Mouse (Mus musculus): Measurements from ENCODE around the gene Tiprl. TPM values are rescaled to one million over a fixed set of nuclear protein-coding genes. Genes with fewer than 3 reads are reported as not detected.

The Tiprl gene
- total RNA-seq, 1 experiment from 2014 or later, result 80.1 TPM

- ATAC-seq (replicated peaks; ENCODE audit: low read depth, poor library complexity, severe bottlenecking), result no peak
These were observed 31.2 kb downstream of the Tiprl start for GRCm38 (mm10) chr1:165205591-165205990.

GRCm38 (mm10) chr1:165203488-165204035 lies 33.2 kb downstream of the Tiprl start:
- 0 out of 2 replicates have a peak, but pooled peaks have one; percentile 8 for ATAC-seq (replicated peaks; ENCODE audit: low read depth, poor library complexity, severe bottlenecking)

DNA sequence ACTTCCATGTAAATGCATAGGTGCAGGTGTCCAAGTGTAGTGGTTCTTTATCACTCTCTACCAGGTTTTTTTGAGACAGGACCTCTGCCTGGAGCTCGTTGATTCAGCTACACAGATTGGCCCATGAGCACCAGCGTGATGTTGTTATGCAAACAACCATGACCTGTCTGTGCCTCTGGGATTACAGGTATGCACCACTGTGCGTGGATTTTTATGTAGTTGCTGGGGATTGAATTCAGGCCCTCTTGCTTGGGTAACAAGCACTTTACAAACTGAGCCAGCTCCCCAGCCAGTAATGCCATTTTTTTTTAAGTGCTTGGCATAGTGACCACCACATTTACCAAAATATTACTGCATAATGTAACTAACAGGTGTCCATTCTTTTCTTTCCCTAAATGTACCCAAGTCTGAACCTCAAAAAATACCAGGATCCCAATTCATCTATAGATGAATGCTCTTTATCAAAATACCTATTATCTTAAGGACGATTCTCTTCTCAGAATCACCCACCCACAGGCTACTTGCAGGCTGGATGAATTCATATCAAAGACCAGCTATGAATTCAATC lies 35.3 kb downstream of the Tiprl start:
- ATAC-seq (replicated peaks; ENCODE audit: low read depth, poor library complexity, severe bottlenecking), result no peak

- ATAC-seq (replicated peaks; ENCODE audit: low read depth, poor library complexity, severe bottlenecking), result no peak
These were observed 36.0 kb downstream of the Tiprl start for GRCm38 (mm10) chr1:165200748-165201147.

DNA sequence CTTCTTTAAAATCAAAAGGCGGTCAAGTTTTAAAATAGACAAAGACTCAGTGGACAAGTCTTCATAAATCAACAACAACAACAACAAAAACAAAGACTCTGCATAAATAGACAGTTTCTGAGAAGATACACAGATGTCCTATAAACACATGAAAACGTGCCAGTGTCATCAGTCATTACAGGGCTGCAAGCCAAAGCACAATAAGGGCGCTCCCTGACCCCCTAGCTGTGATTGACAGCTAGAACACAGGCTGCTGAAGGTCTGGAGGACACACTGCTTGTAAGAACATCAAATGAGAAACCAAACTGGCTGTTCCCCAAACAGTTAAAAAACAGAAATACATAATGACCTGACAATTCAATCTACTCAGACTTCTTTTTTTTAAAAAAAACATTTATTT lies 37.2 kb downstream of the Tiprl start:
- ATAC-seq (replicated peaks; ENCODE audit: low read depth, poor library complexity, severe bottlenecking), result no peak

DNA sequence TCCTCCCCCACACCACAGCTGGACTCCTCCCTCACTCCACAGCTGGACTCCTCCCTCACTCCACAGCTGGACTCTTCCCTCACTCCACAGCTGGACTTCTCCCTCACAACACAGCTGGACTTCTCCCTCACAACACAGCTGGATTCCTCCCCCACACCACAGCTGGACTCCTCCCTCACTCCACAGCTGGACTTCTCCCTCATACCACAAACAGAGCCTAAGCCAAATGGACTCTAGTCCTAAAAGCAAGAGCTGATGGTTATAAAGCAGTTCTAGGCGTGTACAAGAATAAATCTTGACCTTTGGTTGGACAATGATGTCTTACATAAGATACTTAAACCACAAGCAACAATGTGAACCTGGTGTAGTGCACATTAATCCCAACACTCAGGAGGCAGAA lies 37.8 kb downstream of the Tiprl start:
- no peak for ATAC-seq (replicated peaks; ENCODE audit: low read depth, poor library complexity, severe bottlenecking)

DNA sequence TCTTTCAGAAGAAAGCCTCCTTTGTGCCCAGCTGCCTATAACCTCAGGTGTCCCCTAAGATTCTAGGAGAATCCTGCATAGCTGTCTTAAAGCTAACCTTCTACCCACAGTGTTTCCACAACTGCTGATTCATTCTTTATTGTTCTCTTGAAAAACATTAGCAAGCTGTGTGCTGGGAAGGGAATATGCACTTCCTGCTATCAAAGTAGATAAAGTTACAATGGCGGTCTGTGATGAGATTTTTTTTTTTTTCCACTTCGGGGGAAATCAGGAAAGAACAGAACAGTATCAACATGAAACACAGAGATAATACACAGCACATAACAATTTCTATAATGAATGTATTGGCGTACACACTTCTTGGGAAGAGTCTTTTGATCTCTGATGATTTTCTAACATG lies 38.9 kb downstream of the Tiprl start:
- ATAC-seq (replicated peaks; ENCODE audit: low read depth, poor library complexity, severe bottlenecking), result no peak

DNA sequence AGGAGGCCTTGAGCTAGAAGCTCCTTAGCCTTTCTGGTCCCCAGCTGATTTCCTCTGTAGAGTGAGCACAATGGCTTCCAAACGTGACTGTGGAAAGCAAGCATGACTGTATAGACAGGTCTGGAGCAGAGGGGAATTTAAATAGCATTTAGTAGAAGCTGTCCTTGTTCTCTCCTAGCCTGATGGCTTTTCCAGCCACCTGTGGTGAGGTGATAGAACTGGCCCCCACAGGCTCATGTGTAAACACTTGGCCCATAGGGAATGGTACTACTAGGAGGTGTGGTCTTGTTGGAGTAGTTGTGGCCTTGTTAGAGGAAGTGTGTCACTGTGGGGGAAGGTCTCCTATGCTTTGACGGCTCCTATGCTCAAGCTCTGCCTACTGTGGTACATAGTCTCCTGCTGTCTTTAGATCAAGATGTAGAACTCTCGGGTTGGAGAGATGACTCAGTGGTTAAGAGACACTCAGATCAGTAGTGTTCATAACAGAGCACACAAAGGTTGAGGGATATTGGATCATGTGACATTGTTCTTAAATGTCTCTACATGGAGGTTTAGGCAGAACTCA lies 41.3 kb downstream of the Tiprl start:
- no peak for ATAC-seq (replicated peaks; ENCODE audit: low read depth, poor library complexity, severe bottlenecking)

DNA sequence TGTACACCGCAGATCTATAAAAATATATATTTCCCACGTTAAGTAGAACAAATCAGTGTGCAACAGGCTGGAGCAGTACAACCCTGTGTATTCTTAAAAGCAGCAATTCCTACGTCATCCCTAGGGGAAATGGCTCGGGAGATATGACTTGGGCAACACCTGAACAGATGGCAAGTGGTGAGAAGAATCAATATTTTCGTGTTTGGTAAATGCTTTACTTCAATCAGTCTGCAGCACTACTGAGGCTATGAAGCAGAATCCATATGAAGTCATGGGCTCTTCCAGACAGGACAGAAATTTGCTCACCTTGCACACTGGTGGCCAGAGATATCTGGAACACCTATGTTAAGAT lies 42.2 kb downstream of the Tiprl start:
- ATAC-seq (replicated peaks; ENCODE audit: low read depth, poor library complexity, severe bottlenecking), result no peak

- ATAC-seq (replicated peaks; ENCODE audit: low read depth, poor library complexity, severe bottlenecking), result peak; percentile 70
These were observed 42.7 kb downstream of the Tiprl start, which contains the start of gene Sft2d2 for GRCm38 (mm10) chr1:165193880-165194661. TSS of gene Sft2d2 (minus strand) at chr1:165194438.

GRCm38 (mm10) chr1:165193426-165193825 lies 43.4 kb downstream of the Tiprl start:
- peak; percentile 13; the same call in 1 of the 2 replicates for ATAC-seq (replicated peaks; ENCODE audit: low read depth, poor library complexity, severe bottlenecking)

DNA sequence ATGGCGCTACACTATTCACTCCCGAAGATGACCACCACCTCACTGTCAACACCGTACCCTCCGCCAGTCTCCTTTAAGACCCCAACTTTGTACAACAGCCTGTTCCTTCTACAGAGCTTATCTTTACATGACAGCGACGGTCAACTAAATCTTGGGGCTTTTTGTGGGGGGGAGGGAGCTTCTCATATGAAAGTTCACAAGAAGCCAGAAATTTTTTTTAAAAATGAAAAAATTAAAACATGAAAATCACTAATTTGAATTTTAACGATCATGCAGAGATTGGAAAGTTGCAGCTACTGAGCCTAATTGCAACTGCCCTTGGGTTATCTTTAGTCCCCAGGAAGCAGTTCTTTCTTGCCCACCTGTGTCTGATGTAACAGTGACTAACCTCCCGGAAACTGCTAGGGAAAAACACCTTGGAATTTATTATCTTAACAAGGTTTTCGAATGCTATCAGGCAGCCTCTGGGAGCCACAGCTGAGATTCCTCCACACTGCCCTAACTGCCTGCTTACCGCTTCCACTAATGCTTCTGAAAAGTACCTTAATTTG lies 44.0 kb downstream of the Tiprl start:
- ATAC-seq (replicated peaks; ENCODE audit: low read depth, poor library complexity, severe bottlenecking), result no peak

- peak; percentile 47 for ATAC-seq (replicated peaks; ENCODE audit: low read depth, poor library complexity, severe bottlenecking)
These were observed 44.7 kb downstream of the Tiprl start for GRCm38 (mm10) chr1:165192102-165192501.

- no peak for ATAC-seq (replicated peaks; ENCODE audit: low read depth, poor library complexity, severe bottlenecking)
These were observed 45.2 kb downstream of the Tiprl start for GRCm38 (mm10) chr1:165191611-165192010.

DNA sequence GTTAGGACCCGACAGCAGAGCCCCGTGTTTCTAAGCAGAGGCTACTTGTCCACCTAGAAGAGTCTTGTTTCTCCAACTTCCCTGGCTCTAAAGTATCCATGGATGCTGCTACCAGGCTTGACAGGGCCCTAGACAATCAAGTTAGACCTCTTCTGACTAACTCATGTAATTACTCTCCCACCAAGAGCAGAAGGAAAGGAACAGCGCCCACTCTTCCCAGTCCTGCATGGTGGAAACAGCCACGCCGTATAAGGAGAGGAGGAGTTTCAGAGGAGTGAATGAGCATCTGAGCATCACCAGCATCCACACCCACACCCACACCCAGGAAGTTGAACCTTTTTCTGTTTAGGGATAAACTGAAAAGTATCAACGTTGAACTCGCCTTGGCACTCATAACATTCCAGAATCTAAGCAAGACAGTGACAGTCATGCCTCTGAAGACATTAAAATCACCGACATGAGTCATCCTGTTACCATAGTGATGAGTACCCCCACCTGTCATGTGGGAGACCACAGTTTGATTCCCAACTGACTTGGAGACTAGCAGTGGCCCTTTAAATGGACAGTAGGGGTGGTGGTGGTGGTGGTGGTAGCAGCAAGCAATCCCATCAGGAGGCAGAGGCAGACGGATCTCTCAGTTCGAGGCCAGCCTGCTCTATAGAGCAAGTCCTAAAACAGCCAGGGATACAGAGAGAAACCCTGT lies 46.1 kb downstream of the Tiprl start:
- no peak for ATAC-seq (replicated peaks; ENCODE audit: low read depth, poor library complexity, severe bottlenecking)

- ATAC-seq (replicated peaks; ENCODE audit: low read depth, poor library complexity, severe bottlenecking), result no peak
These were observed 46.7 kb downstream of the Tiprl start for GRCm38 (mm10) chr1:165190068-165190467.

DNA sequence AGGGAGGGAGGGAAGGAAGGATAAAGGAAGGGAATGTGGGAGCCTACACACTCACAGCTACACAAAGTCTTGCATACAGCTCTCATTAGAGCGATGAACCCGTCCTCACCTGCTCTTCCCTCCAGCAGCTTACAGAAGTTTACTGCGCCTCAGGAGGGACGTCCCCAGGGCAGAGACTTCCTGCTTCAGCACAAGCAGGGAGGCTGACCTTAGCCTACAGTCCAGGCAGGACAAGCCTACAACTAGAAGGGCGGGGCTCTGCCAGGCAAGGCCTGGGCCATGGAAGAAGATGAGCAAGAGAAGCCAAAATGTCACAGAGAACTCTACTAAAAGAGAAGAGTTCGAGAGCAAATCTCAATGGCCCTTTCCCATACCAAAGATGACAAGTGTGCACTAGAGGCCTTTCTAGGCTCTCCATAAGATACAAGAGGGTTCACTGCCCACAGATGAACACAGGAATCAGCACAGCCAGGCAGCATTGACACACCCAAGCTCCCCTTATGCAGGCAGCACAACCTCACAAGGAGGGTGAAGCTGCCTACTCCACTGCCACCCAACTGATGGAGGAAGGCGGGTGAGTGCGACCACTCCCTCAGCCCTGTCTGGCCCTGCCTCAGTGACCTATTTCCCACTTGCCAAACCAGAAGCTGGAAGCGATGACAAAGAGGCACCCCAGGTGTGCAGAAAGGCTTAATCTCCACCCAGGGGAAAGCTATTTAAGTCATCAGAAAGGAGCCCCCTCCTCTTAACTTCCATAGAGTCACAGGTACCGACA lies 47.8 kb downstream of the Tiprl start:
- ATAC-seq (replicated peaks; ENCODE audit: low read depth, poor library complexity, severe bottlenecking), result no peak

GRCm38 (mm10) chr1:165187357-165187756 lies 49.4 kb downstream of the Tiprl start:
- ATAC-seq (replicated peaks; ENCODE audit: low read depth, poor library complexity, severe bottlenecking), result no peak

GRCm38 (mm10) chr1:165186491-165186890 lies 50.3 kb downstream of the Tiprl start:
- ATAC-seq (replicated peaks; ENCODE audit: low read depth, poor library complexity, severe bottlenecking), result no peak

GRCm38 (mm10) chr1:165185116-165185515 lies 51.7 kb downstream of the Tiprl start:
- no peak for ATAC-seq (replicated peaks; ENCODE audit: low read depth, poor library complexity, severe bottlenecking)

Measured in common myeloid progenitor, adult 5-6 weeks (primary cell).